Mouse (Mus musculus) limb, embryonic 14.5 days (tissue): ENCODE results near the gene Mrps27. TPM values are rescaled to one million over a fixed set of nuclear protein-coding genes. Genes with fewer than 3 reads are reported as not detected.
A peak's percentile ranks its signal among the peaks of the same experiment; 100 is the strongest.

Experiments
- ATAC-seq: fragments of 200-750 bp; cut with Nextera tagmentation; 2 replicates; pipeline ENCODE4 v1.8.0; 2017; ENCODE audit warnings: low read depth, moderate number of reproducible peaks, moderate TSS enrichment; ENCODE audit not compliant: low FRiP score
- DNase-seq: peaks from one replicate; pipeline ENCODE4 v3.0.0-alpha.2; 2015; ENCODE audit warnings: low spot score
- H3K27ac ChIP-seq: fragments of 300-500 bp; sonication (generic); replicated peaks from 2 replicates; pipeline ENCODE4 v1.5.1; 2014; ENCODE audit warnings: low read depth, mild to moderate bottlenecking, low read length, moderate library complexity, mixed read lengths
- H3K27me3 ChIP-seq: fragments of 300-500 bp; sonication (generic); 2 replicates; pipeline ENCODE4 v1.6.1; 2014; ENCODE audit warnings: low read length, mixed read lengths; ENCODE audit not compliant: control insufficient read depth, insufficient read depth
- H3K36me3 ChIP-seq: fragments of 300-500 bp; sonication (generic); 2 replicates; pipeline ENCODE4 v1.6.1; 2014; ENCODE audit warnings: mild to moderate bottlenecking, low read length, moderate library complexity, mixed read lengths; ENCODE audit not compliant: control insufficient read depth, insufficient read depth
- H3K4me1 ChIP-seq: fragments of 300-500 bp; sonication (generic); 2 replicates; pipeline ENCODE4 v1.6.1; 2014; ENCODE audit warnings: antibody characterized with exemption, low read length, mixed read lengths; ENCODE audit not compliant: control insufficient read depth, insufficient read depth
- H3K4me2 ChIP-seq: fragments of 300-500 bp; sonication (generic); replicated peaks from 2 replicates; pipeline ENCODE4 v1.6.1; 2014; ENCODE audit warnings: low read depth, mild to moderate bottlenecking, low read length, moderate library complexity; ENCODE audit not compliant: severe bottlenecking
- H3K4me3 ChIP-seq: fragments of 300-500 bp; sonication (generic); replicated peaks from 2 replicates; pipeline ENCODE4 v1.5.1; 2014; ENCODE audit warnings: low read length
- H3K9ac ChIP-seq: fragments of 300-500 bp; sonication (generic); 2 replicates; pipeline ENCODE4 v1.6.1; 2014; ENCODE audit warnings: mild to moderate bottlenecking, low read depth, low read length, moderate library complexity; ENCODE audit not compliant: severe bottlenecking
- H3K9me3 ChIP-seq: fragments of 300-500 bp; sonication (generic); 2 replicates; pipeline ENCODE4 v1.6.1; 2016; ENCODE audit warnings: low read length; ENCODE audit not compliant: control insufficient read depth
- POLR2A ChIP-seq: fragments of 200-500 bp; IDR thresholded peaks from 2 replicates; pipeline ENCODE4 v1.8.0; 2012; ENCODE audit warnings: inconsistent platforms, mild to moderate bottlenecking, moderate library complexity, borderline replicate concordance; ENCODE audit not compliant: insufficient read depth, insufficient read length; ENCODE audit errors: extremely low read depth
- WGBS: fragments of 180-500 bp; shearing (Covaris S2); extraction: QIAGEN DNeasy Blood & Tissue Kit; methylation state at CpG from one replicate; pipeline ENCODE4 v1.1.7; 2014; 5-methylcytosine and 5-hydroxymethylcytosine counted together
- polyA plus RNA-seq, 2 experiments: library from polyadenylated mRNA; depleted of rRNA in 1 of 2; stranded (reverse) in 1 of 2; unstranded in 1 of 2; fragments of >200 nt; fragmentation: Nextera tagmentation in 1 of 2; extraction: Ambion mirVana in 1 of 2; gene quantifications; 2 replicates each; pipeline versions ENCODE4 v1.2.1 to v1.2.3; 2012 to 2014

The Mrps27 gene
- polyA plus RNA-seq, 2 experiments = 36.6 to 54.1 TPM

DNA sequence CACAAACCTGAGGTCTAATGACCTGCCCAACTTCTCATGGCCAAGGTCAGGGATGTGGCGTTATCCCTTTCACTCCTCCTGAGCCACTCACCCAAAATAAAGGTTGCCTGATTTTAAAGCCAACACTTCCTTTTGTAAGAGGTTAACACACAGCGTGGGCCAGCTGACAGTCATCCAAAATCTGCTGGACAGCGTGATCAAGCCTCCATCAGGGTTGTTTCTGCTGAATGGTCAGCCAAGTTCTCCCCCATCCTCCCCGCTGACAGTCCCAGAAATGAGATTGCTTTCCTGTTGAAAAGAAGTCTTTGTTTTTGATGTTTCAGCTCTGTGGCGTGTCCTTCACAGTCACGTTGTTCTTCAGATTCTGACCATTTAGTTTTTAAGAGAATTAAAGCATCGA lies 106.2 kb downstream of the Mrps27 start:
- Histone ChIP-seq H3K4me2 (no peak overlapping the region), H3K27me3 (no peaks in the 10 kb centered on the region), H3K27ac (no peak overlapping the region), H3K36me3 (no peaks in the 10 kb centered on the region), H3K9me3 (no peaks in the 10 kb centered on the region), H3K4me1 (peaks cover 21% of the 10 kb centered on the region), H3K4me3 (no peak overlapping the region), H3K9ac (no peak overlapping the region)
- TF ChIP-seq POLR2A = no peak
- WGBS = 83% methylated on average over 7 of the region's 7 CpGs
- DNase-seq (no peak), ATAC-seq (no peak)

- Histone ChIP-seq H3K4me3 (no peak overlapping the region), H3K36me3 (no peaks in the 10 kb centered on the region), H3K27me3 (no peaks in the 10 kb centered on the region), H3K9me3 (no peaks in the 10 kb centered on the region), H3K27ac (0 out of 2 replicates have a peak overlapping the region, but pooled peaks have one; percentile 13), H3K4me1 (peaks cover 21% of the 10 kb centered on the region), H3K9ac (no peak overlapping the region), H3K4me2 (no peak overlapping the region)
- DNase-seq (no peak), ATAC-seq (no peak)
- 81% methylated on average over 5 of the region's 5 CpGs for WGBS
- no peak for TF ChIP-seq POLR2A
These were observed 106.7 kb downstream of the Mrps27 start for GRCm38 (mm10) chr13:99451276-99451675.

- Histone ChIP-seq H3K36me3 (no peaks in the 10 kb centered on the region), H3K4me3 (no peak overlapping the region), H3K9ac (no peak overlapping the region), H3K9me3 (no peaks in the 10 kb centered on the region), H3K4me2 (no peak overlapping the region), H3K4me1 (peaks cover 18% of the 10 kb centered on the region), H3K27me3 (no peaks in the 10 kb centered on the region), H3K27ac (no peak overlapping the region)
- no peak for TF ChIP-seq POLR2A
- DNase-seq (no peak), ATAC-seq (no peak)
- 94% methylated on average over 3 of the region's 3 CpGs for WGBS
These were observed 107.9 kb downstream of the Mrps27 start for GRCm38 (mm10) chr13:99452444-99452843.

DNA sequence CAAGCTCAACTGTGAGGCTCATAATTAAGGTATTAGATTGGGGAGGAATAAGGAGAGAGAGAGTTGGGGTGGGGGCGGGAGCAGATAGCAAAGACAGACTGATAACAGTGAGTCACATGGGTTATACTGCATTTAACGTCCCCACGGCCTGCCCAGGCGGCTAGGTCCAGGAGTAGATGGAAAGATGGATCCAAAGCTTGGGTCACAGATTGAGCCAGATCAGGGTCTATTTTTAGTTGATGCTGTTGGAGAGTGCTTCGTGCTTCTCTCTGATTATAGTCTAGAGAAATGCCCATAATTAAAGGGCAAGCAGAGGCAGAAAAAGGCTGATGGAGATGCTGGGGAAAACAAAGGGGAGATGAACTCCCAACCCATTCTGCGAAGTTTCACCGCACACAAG lies 110.4 kb downstream of the Mrps27 start:
- no peak overlapping the region for H3K27ac ChIP-seq
- no peak for TF ChIP-seq POLR2A
- 88% methylated on average over 7 of the region's 7 CpGs for WGBS

GRCm38 (mm10) chr13:99458658-99459386 lies 114.2 kb downstream of the Mrps27 start:
- ATAC-seq (no peak), DNase-seq (no peak)
- WGBS = 62% methylated on average over 12 of the region's 12 CpGs
- no peak for TF ChIP-seq POLR2A
- H3K9me3 ChIP-seq = no peaks in the 10 kb centered on the region
- H3K4me2 ChIP-seq = no peak overlapping the region
- H3K4me3 ChIP-seq = no peak overlapping the region
- no peak overlapping the region for H3K27ac ChIP-seq
- no peaks in the 10 kb centered on the region for H3K36me3 ChIP-seq
- H3K9ac ChIP-seq = no peak overlapping the region
- no peaks in the 10 kb centered on the region for H3K27me3 ChIP-seq
- H3K4me1 ChIP-seq = 0 out of 2 replicates have a peak, but pooled peaks cover 7% of the 10 kb centered on the region

More for the DNA sequence above, 110.4 kb downstream of the Mrps27 start:
- ATAC-seq = no peak
- Histone ChIP-seq H3K9ac (no peak overlapping the region), H3K27me3 (no peaks in the 10 kb centered on the region), H3K9me3 (no peaks in the 10 kb centered on the region), H3K4me2 (no peak overlapping the region), H3K4me3 (no peak overlapping the region), H3K4me1 (0 out of 2 replicates have a peak, but pooled peaks cover 7% of the 10 kb centered on the region), H3K36me3 (no peaks in the 10 kb centered on the region)
- DNase-seq = no peak
